Mouse (Mus musculus) neural tube, embryonic 10.5 days (tissue): Measurements from ENCODE around the gene Zfp526.

ENCODE experiments used
- DNase-seq: peaks from one replicate; pipeline ENCODE4 v3.0.0-alpha.2; 2017; ENCODE audit warnings: low spot score; ENCODE audit errors: extremely low spot score

Gene Zfp526

GRCm38 (mm10) chr7:25266180-25266962, 45.1 kb downstream of the Zfp526 start:
- DNase-seq = no peak

DNA sequence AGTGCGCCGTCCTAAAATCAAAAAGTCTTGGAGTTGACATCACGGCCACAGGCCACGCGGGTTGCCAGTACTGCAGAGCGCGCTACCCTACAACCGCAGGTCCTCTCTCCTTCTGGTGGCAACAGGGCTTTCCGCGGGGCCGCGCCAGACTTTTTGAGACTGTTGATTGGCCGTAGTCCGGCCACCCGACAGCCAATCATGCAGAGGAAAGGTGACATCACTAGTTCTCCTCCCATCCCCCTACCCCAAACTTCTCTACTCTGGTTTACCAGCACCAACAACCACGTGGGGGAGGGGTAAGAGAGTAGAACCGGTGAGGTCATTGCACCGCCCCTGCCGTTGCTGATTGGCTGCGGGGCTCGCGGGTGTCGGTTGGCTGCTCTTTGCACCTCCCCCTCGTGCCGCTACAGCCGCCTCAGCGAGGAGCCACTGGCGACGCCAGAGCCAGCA, 46.1 kb downstream of the Zfp526 start, which contains the start of gene Cic:
Gene Cic (plus strand): TSS at position 404 of the 450 bp plus-strand sequence.
- DNase-seq = no peak

- DNase-seq = peak; percentile 99
Measured at GRCm38 (mm10) chr7:25267751-25268463, 46.7 kb downstream of the Zfp526 start.

DNA sequence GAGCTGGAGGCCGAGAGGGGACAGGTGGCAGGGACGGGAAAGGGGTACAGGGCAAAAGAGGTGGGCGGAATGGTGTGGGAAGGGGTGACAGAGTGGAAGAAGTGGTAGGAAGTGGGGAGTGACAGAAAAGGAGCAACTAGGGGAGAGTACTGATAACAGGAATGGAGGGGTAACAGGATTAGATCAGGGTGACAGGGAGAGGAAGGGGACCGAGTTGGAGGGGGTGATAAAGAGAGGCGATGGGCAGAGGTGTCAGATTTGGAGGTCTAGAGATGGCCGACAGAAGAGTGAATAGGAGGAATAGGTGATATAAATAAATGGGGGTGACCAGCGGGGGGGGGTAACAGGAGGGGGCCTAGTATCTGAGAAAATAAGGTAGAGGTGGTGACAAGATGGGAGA, 47.4 kb downstream of the Zfp526 start:
- DNase-seq = no peak

- no peak for DNase-seq
Measured at GRCm38 (mm10) chr7:25269029-25269428, 47.8 kb downstream of the Zfp526 start.

GRCm38 (mm10) chr7:25269545-25270271, 48.5 kb downstream of the Zfp526 start:
- no peak for DNase-seq

GRCm38 (mm10) chr7:25270652-25271633, 49.7 kb downstream of the Zfp526 start:
- DNase-seq = no peak

GRCm38 (mm10) chr7:25271651-25272444, 50.6 kb downstream of the Zfp526 start:
- no peak for DNase-seq

GRCm38 (mm10) chr7:25272445-25273258, 51.4 kb downstream of the Zfp526 start:
- no peak for DNase-seq

GRCm38 (mm10) chr7:25273259-25274241, 52.3 kb downstream of the Zfp526 start:
- DNase-seq = no peak

DNA sequence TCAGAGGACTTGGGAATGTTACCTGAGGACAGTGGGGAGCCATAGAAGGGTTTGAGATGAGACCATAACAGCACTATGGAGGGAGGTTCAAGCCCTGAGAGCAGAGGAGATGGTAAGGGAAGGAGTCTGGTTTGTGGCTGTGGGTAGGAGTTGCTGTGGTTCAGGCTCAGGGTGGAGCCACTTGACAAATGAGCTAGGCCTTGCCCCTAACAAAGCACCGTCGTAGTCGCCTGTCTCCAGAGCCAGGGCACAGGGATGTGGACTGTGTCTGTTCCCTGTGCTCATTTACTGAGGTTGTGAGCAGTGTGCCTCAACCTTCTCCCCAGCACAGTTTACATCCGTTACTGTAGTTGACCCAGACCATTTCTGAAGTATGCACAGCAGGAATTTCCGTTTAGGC, 53.3 kb downstream of the Zfp526 start:
- DNase-seq = no peak

- no peak for DNase-seq
Measured at GRCm38 (mm10) chr7:25274996-25275395, 53.8 kb downstream of the Zfp526 start.

- DNase-seq = no peak
Measured at GRCm38 (mm10) chr7:25275555-25276298, 54.5 kb downstream of the Zfp526 start.
